Mouse (Mus musculus): ENCODE results near the gene Nynrin. TPM values are rescaled to one million over a fixed set of nuclear protein-coding genes. Genes with fewer than 3 reads are reported as not detected.

Nynrin gene
- polyA plus RNA-seq, 1 experiment from 2014 or later = 36.0 TPM

- Histone ChIP-seq H3K27ac (replicated peaks) (peak overlapping the region; percentile 98), H3K4me3 (peak overlapping the region; percentile 83), H3K9me3 (no peaks in the 10 kb centered on the region), H3K36me3 (replicated peaks) (peaks cover 56% of the 10 kb centered on the region), H3K27me3 (replicated peaks; ENCODE audit: low read depth, poor library complexity, severe bottlenecking) (peaks cover 28% of the 10 kb centered on the region), H3K4me1 (peaks cover 77% of the 10 kb centered on the region)
- 8% methylated on average over 41 of the region's 41 CpGs for WGBS
- peak; percentile 46 for DNase-seq (ENCODE audit: low spot score)
Observed at GRCm38 (mm10) chr14:55826551-55827340, 27.1 kb upstream of the Nynrin start.

GRCm38 (mm10) chr14:55828716-55829263, 25.0 kb upstream of the Nynrin start:
- peaks cover 28% of the 10 kb centered on the region for H3K27me3 ChIP-seq (replicated peaks; ENCODE audit: low read depth, poor library complexity, severe bottlenecking)
- WGBS = 32% methylated on average over 3 of the region's 3 CpGs
- DNase-seq (ENCODE audit: low spot score) = peak; percentile 47
- peak overlapping the region; percentile 83 for H3K4me3 ChIP-seq
- H3K36me3 ChIP-seq (replicated peaks) = peaks cover 76% of the 10 kb centered on the region
- no peaks in the 10 kb centered on the region for H3K9me3 ChIP-seq
- peak overlapping the region; percentile 71 for H3K27ac ChIP-seq (replicated peaks)
- peaks cover 78% of the 10 kb centered on the region for H3K4me1 ChIP-seq

- H3K27ac ChIP-seq (replicated peaks) = peak overlapping the region; percentile 45
- 90% methylated on average over 16 of the region's 16 CpGs for WGBS
- peaks cover 78% of the 10 kb centered on the region for H3K4me1 ChIP-seq
- H3K9me3 ChIP-seq = no peaks in the 10 kb centered on the region
- H3K27me3 ChIP-seq (replicated peaks; ENCODE audit: low read depth, poor library complexity, severe bottlenecking) = peaks cover 28% of the 10 kb centered on the region
- H3K36me3 ChIP-seq (replicated peaks) = peaks cover 79% of the 10 kb centered on the region
- no peak for DNase-seq (ENCODE audit: low spot score)
- H3K4me3 ChIP-seq = peak overlapping the region; percentile 16; the same call in 1 of the 2 replicates
Observed at GRCm38 (mm10) chr14:55829854-55830253, 24.0 kb upstream of the Nynrin start.

GRCm38 (mm10) chr14:55830331-55830730, 23.5 kb upstream of the Nynrin start:
- Histone ChIP-seq H3K27ac (replicated peaks) (peak overlapping the region; percentile 45; the same call in 1 of the 2 replicates), H3K9me3 (no peaks in the 10 kb centered on the region), H3K4me3 (no peak overlapping the region), H3K4me1 (peaks cover 78% of the 10 kb centered on the region), H3K27me3 (replicated peaks; ENCODE audit: low read depth, poor library complexity, severe bottlenecking) (peaks cover 28% of the 10 kb centered on the region), H3K36me3 (replicated peaks) (peaks cover 79% of the 10 kb centered on the region)
- no peak for DNase-seq (ENCODE audit: low spot score)
- 80% methylated on average over 4 of the region's 4 CpGs for WGBS

- WGBS = 86% methylated on average over 4 of the region's 4 CpGs
- DNase-seq (ENCODE audit: low spot score) = no peak
- no peak overlapping the region for H3K4me3 ChIP-seq
- H3K4me1 ChIP-seq = peaks cover 66% of the 10 kb centered on the region
- peaks cover 60% of the 10 kb centered on the region for H3K36me3 ChIP-seq (replicated peaks)
- H3K27ac ChIP-seq (replicated peaks) = no peak overlapping the region
- no peaks in the 10 kb centered on the region for H3K9me3 ChIP-seq
- 0 out of 2 replicates have a peak, but pooled peaks cover 1% of the 10 kb centered on the region for H3K27me3 ChIP-seq (replicated peaks; ENCODE audit: low read depth, poor library complexity, severe bottlenecking)
Observed at GRCm38 (mm10) chr14:55833126-55833525, 20.7 kb upstream of the Nynrin start.

GRCm38 (mm10) chr14:55834808-55835533, 18.8 kb upstream of the Nynrin start:
- peaks cover 41% of the 10 kb centered on the region for H3K36me3 ChIP-seq (replicated peaks)
- 68% methylated on average over 5 of the region's 5 CpGs for WGBS
- H3K27ac ChIP-seq (replicated peaks) = peak overlapping the region; percentile 20; the same call in 1 of the 2 replicates
- peaks cover 47% of the 10 kb centered on the region for H3K4me1 ChIP-seq
- H3K4me3 ChIP-seq = no peak overlapping the region
- H3K9me3 ChIP-seq = no peaks in the 10 kb centered on the region
- H3K27me3 ChIP-seq (replicated peaks; ENCODE audit: low read depth, poor library complexity, severe bottlenecking) = no peaks in the 10 kb centered on the region
- no peak for DNase-seq (ENCODE audit: low spot score)

- Histone ChIP-seq H3K9me3 (no peaks in the 10 kb centered on the region), H3K4me1 (peaks cover 41% of the 10 kb centered on the region), H3K27ac (replicated peaks) (no peak overlapping the region), H3K4me3 (no peak overlapping the region), H3K27me3 (replicated peaks; ENCODE audit: low read depth, poor library complexity, severe bottlenecking) (no peaks in the 10 kb centered on the region), H3K36me3 (replicated peaks) (peaks cover 8% of the 10 kb centered on the region)
- 90% methylated on average over 5 of the region's 5 CpGs for WGBS
- no peak for DNase-seq (ENCODE audit: low spot score)
Observed at GRCm38 (mm10) chr14:55838312-55838711, 15.5 kb upstream of the Nynrin start.

- Histone ChIP-seq H3K4me3 (no peak overlapping the region), H3K36me3 (replicated peaks) (peaks cover 4% of the 10 kb centered on the region), H3K27ac (replicated peaks) (no peak overlapping the region), H3K27me3 (replicated peaks; ENCODE audit: low read depth, poor library complexity, severe bottlenecking) (no peaks in the 10 kb centered on the region), H3K9me3 (no peaks in the 10 kb centered on the region), H3K4me1 (peaks cover 36% of the 10 kb centered on the region)
- WGBS = 88% methylated on average over 4 of the region's 4 CpGs
- DNase-seq (ENCODE audit: low spot score) = no peak
Observed at GRCm38 (mm10) chr14:55838740-55839139, 15.1 kb upstream of the Nynrin start.

GRCm38 (mm10) chr14:55840853-55841366, 12.9 kb upstream of the Nynrin start:
- Histone ChIP-seq H3K36me3 (replicated peaks) (no peaks in the 10 kb centered on the region), H3K27ac (replicated peaks) (no peak overlapping the region), H3K27me3 (replicated peaks; ENCODE audit: low read depth, poor library complexity, severe bottlenecking) (no peaks in the 10 kb centered on the region), H3K4me3 (no peak overlapping the region), H3K9me3 (no peaks in the 10 kb centered on the region), H3K4me1 (peaks cover 15% of the 10 kb centered on the region)
- no peak for DNase-seq (ENCODE audit: low spot score)
- WGBS = 71% methylated on average over 4 of the region's 4 CpGs

- no peak for DNase-seq (ENCODE audit: low spot score)
- Histone ChIP-seq H3K4me1 (peaks cover 5% of the 10 kb centered on the region; the same call in 1 of the 2 replicates), H3K27me3 (replicated peaks; ENCODE audit: low read depth, poor library complexity, severe bottlenecking) (no peaks in the 10 kb centered on the region), H3K9me3 (no peaks in the 10 kb centered on the region), H3K36me3 (replicated peaks) (no peaks in the 10 kb centered on the region), H3K4me3 (no peak overlapping the region), H3K27ac (replicated peaks) (no peak overlapping the region)
- 80% methylated on average over 4 of the region's 4 CpGs for WGBS
Observed at GRCm38 (mm10) chr14:55842794-55843193, 11.0 kb upstream of the Nynrin start.

- WGBS = 78% methylated on average over 9 of the region's 9 CpGs
- Histone ChIP-seq H3K4me1 (peaks cover 3% of the 10 kb centered on the region; the same call in 1 of the 2 replicates), H3K4me3 (no peak overlapping the region)
Observed at GRCm38 (mm10) chr14:55845506-55846294, 8.1 kb upstream of the Nynrin start.

GRCm38 (mm10) chr14:55850885-55851284, 2.9 kb upstream of the Nynrin start:
- DNase-seq (ENCODE audit: low spot score) = no peak
- peaks cover 44% of the 10 kb centered on the region for H3K4me1 ChIP-seq
- WGBS = 69% methylated on average over 6 of the region's 6 CpGs

More at GRCm38 (mm10) chr14:55845506-55846294, 8.1 kb upstream of the Nynrin start:
- H3K27ac ChIP-seq (replicated peaks) = no peak overlapping the region
- no peaks in the 10 kb centered on the region for H3K36me3 ChIP-seq (replicated peaks)
- DNase-seq (ENCODE audit: low spot score) = no peak
- H3K9me3 ChIP-seq = no peaks in the 10 kb centered on the region
- no peaks in the 10 kb centered on the region for H3K27me3 ChIP-seq (replicated peaks; ENCODE audit: low read depth, poor library complexity, severe bottlenecking)

More at GRCm38 (mm10) chr14:55850885-55851284, 2.9 kb upstream of the Nynrin start:
- H3K4me3 ChIP-seq = no peak overlapping the region
- 0 out of 2 replicates have a peak overlapping the region, but pooled peaks have one; percentile 3 for H3K27ac ChIP-seq (replicated peaks)
- H3K36me3 ChIP-seq (replicated peaks) = no peaks in the 10 kb centered on the region
- no peaks in the 10 kb centered on the region for H3K27me3 ChIP-seq (replicated peaks; ENCODE audit: low read depth, poor library complexity, severe bottlenecking)
- no peaks in the 10 kb centered on the region for H3K9me3 ChIP-seq
